Mouse (Mus musculus): ENCODE data around the gene Stk10.

- TF ChIP-seq CTCF (IDR thresholded peaks at IDR 0.05; ENCODE audit: low read depth) = no peak
- no peak for TF ChIP-seq EP300 (IDR thresholded peaks at IDR 0.05; ENCODE audit: low read depth)
Observed at GRCm38 (mm10) chr11:32616091-32616490, 83.0 kb downstream of the Stk10 start.

Data from liver, embryonic 14.5 days (tissue).